Mouse (Mus musculus): ENCODE results near the gene Rangap1. TPM values are rescaled to one million over a fixed set of nuclear protein-coding genes. Genes with fewer than 3 reads are reported as not detected.
"Not testable (repeated sequence)": the region's sequence is repeated elsewhere in the genome, so short reads cannot be mapped to it uniquely, and the experiment has no call there.

The Rangap1 gene
- total RNA-seq, 2 experiments from 2014 or later, result 206 to 228 TPM

GRCm38 (mm10) chr15:81701350-81701749, 44.0 kb downstream of the Rangap1 start:
- DNase-seq (ENCODE audit: low spot score in 2 of 2); intact Hi-C loops (cut with DNase I): not testable (repeated sequence)

- intact Hi-C loops (cut with DNase I), result no loop called here
- DNase-seq (ENCODE audit: low spot score in 2 of 2), result no peak
Observed at GRCm38 (mm10) chr15:81700601-81701000, 44.7 kb downstream of the Rangap1 start.

GRCm38 (mm10) chr15:81700161-81700560, 45.2 kb downstream of the Rangap1 start:
- intact Hi-C loops (cut with DNase I), result no loop called here
- no peak for DNase-seq (ENCODE audit: low spot score in 2 of 2)

GRCm38 (mm10) chr15:81698532-81698931, 46.8 kb downstream of the Rangap1 start:
- intact Hi-C loops (cut with DNase I), result no loop called here
- no peak for DNase-seq (ENCODE audit: low spot score in 2 of 2)

- intact Hi-C loops (cut with DNase I), result no loop called here
- no peak for DNase-seq (ENCODE audit: low spot score in 2 of 2)
Observed at GRCm38 (mm10) chr15:81697847-81698246, 47.5 kb downstream of the Rangap1 start.

GRCm38 (mm10) chr15:81697175-81697574, 48.2 kb downstream of the Rangap1 start, which contains the start of gene Chadl:
TSS of gene Chadl (minus strand) at chr15:81697287.
- intact Hi-C loops (cut with DNase I), result no loop called here
- DNase-seq (ENCODE audit: low spot score in 2 of 2), result peak in 1 of 2 experiments; percentile 36

- peak in 1 of 2 experiments; percentile 17 for DNase-seq (ENCODE audit: low spot score in 2 of 2)
- intact Hi-C loops (cut with DNase I), result no loop called here
Observed at GRCm38 (mm10) chr15:81694891-81695290, 50.4 kb downstream of the Rangap1 start.

- intact Hi-C loops (cut with DNase I), result no loop called here
- DNase-seq (ENCODE audit: low spot score in 2 of 2), result peak; percentile 73 to 81
Observed at GRCm38 (mm10) chr15:81693967-81694881, 51.1 kb downstream of the Rangap1 start.

GRCm38 (mm10) chr15:81693366-81693966, 51.9 kb downstream of the Rangap1 start:
- peak in 1 of 2 experiments; percentile 13 for DNase-seq (ENCODE audit: low spot score in 2 of 2)
- intact Hi-C loops (cut with DNase I), result no loop called here

- no peak for DNase-seq (ENCODE audit: low spot score in 2 of 2)
- intact Hi-C loops (cut with DNase I), result no loop called here
Observed at GRCm38 (mm10) chr15:81680301-81680805, 65.0 kb downstream of the Rangap1 start.

GRCm38 (mm10) chr15:81676637-81677036, 68.7 kb downstream of the Rangap1 start:
- intact Hi-C loops (cut with DNase I), result no loop called here
- no peak for DNase-seq (ENCODE audit: low spot score in 2 of 2)

- intact Hi-C loops (cut with DNase I), result no loop called here
- DNase-seq (ENCODE audit: low spot score in 2 of 2), result no peak
Observed at GRCm38 (mm10) chr15:81670231-81670640, 75.1 kb downstream of the Rangap1 start.

GRCm38 (mm10) chr15:81666957-81667356, 78.4 kb downstream of the Rangap1 start:
- no peak for DNase-seq (ENCODE audit: low spot score in 2 of 2)
- intact Hi-C loops (cut with DNase I), result no loop called here

- peak; percentile 91 for DNase-seq (ENCODE audit: low spot score in 2 of 2)
- intact Hi-C loops (cut with DNase I), result no loop called here
Observed at GRCm38 (mm10) chr15:81663697-81664561, 81.4 kb downstream of the Rangap1 start, which contains the start of gene L3mbtl2. TSS of gene L3mbtl2 (plus strand) at chr15:81663889.

GRCm38 (mm10) chr15:81663281-81663680, 82.0 kb downstream of the Rangap1 start:
- no peak for DNase-seq (ENCODE audit: low spot score in 2 of 2)
- intact Hi-C loops (cut with DNase I), result no loop called here

GRCm38 (mm10) chr15:81661701-81662100, 83.6 kb downstream of the Rangap1 start:
- no peak for DNase-seq (ENCODE audit: low spot score in 2 of 2)
- intact Hi-C loops (cut with DNase I), result no loop called here

Data from left cerebral cortex, postnatal 36 days (tissue).